In genomic region chr3:120594226-120594625, GRCm38 (mm10) we compare ENCODE assay signal across 9 mouse cellular contexts.
DNase-seq lines count a peak whose midpoint lies in the region.
"Had no signal": no experiment of that assay in that cellular context is flagged by ENCODE, and none has a peak within 500 bp of the region (broad histone marks: within the 10 kb centered on the region; RNA-seq: fewer than 3 reads in every experiment).

No protein-coding gene starts in this region.

- peak; percentile 66 to 74 for DNase-seq in cerebellum, postnatal 10 days
- DNase-seq in cerebellum, adult 9-10 months, result no peak
- peak; percentile 10 to 31 for DNase-seq in cerebellum, postnatal 25 days
- DNase-seq in cerebellum, adult 8-10 months, result no peak
- DNase-seq: adrenal gland, adult 2 months; adrenal gland, postnatal 10 days; adrenal gland, postnatal 25 days; embryo, embryonic 11 days; gastrocnemius, adult 2 months had no signal

Comparison
In these comparisons a context has a peak if more than half of its experiments do, and no peak if none do; other contexts are left out.
1. DNase-seq: peak in cerebellum, postnatal 10 days (2 of 2) and cerebellum, postnatal 25 days (2 of 2); none in cerebellum, adult 9-10 months (single experiment) and cerebellum, adult 8-10 months (single experiment).